Mouse (Mus musculus) liver, adult 2 months (tissue): Measurements from ENCODE around the gene Cdx4.

Source experiments
- CTCF ChIP-seq: fragments of 200-500 bp; IDR thresholded peaks from 2 replicates; pipeline ENCODE4 v1.5.1; 2011; ENCODE audit warnings: low read depth, low read length, control low read depth
- POLR2A ChIP-seq: fragments of 200-500 bp; IDR thresholded peaks from 2 replicates; pipeline ENCODE4 v1.6.1; 2011; ENCODE audit warnings: low read length, control low read depth; ENCODE audit not compliant: insufficient read depth; ENCODE audit errors: extremely low read depth

GRCm38 (mm10) chrX:103371221-103371620 lies 50.0 kb downstream of the Cdx4 start:
- TF ChIP-seq POLR2A (no peak), CTCF (peak; percentile 40; the same call in 1 of the 2 replicates)
